Mouse (Mus musculus): Measurements from ENCODE around the gene Ndufaf4. TPM values are rescaled to one million over a fixed set of nuclear protein-coding genes. Genes with fewer than 3 reads are reported as not detected.

Gene Ndufaf4
- polyA plus RNA-seq, 1 experiment from 2014 or later = 55.8 TPM

Other genes with a start within 250 kb of the Ndufaf4 start
- gene Klhl32, start 47.0 kb upstream of the Ndufaf4 start, polyA plus RNA-seq (2015; fragmentation: Nextera tagmentation; extraction: Ambion mirVana) = 3.3 and 3.5 TPM in 2 replicates
- 0.42 and 0.77 TPM in 2 replicates for gene Gpr63, start 68.3 kb downstream of the Ndufaf4 start, polyA plus RNA-seq (2015; fragmentation: Nextera tagmentation; extraction: Ambion mirVana)